Mouse (Mus musculus) heart, postnatal 4 days (tissue): ENCODE results near the gene Fam193a. TPM values are rescaled to one million over a fixed set of nuclear protein-coding genes. Genes with fewer than 3 reads are reported as not detected.

Experiments
- DNase-seq: peaks from one replicate; pipeline ENCODE4 v3.0.0; 2021
- total RNA-seq, 2 experiments: library from RNA; stranded (reverse); gene quantifications; 2 replicates each; pipeline ENCODE4 v1.2.3; 2021

The Fam193a gene
- total RNA-seq, 2 experiments from 2014 or later: 36.0 to 41.7 TPM

DNA sequence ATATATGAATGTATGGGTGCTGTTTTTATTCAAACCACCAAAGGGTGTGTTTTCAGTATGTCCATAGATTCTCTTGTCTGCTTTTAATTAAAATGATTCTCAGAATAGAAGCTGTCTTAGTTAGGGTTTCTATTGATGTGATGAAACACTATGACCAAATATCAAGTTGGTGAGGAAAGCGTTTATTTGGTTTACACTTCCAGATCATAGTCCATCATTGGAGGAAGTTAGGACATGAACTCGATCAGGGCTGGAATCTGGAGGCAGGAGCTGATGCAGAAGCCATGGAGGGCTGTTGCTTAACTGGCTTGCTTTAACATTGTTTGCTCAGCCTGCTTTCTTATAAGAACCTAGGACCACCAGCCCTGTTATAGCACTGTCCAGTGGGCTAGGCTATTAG is 12.0 kb downstream of the Fam193a start:
- no peak for DNase-seq

DNA sequence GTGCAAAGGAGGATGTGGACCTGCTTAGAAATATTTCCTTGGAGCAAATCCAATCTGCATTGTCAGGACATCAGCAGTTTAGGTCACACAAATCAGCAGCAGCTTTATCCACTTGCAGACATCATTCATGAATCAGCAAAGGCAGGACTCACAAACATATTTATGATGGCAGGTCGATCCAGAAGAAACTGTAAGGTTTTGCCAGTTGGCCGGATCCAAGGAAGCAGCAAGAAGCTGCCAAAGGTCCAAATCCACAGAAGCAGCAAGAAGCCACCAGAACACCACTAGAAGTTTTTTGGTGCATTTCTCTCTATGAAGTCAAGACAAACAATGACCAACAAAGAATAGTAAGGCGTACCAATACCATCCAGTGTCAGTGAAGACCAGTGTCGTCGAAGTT is 15.9 kb downstream of the Fam193a start:
- DNase-seq: no peak

DNA sequence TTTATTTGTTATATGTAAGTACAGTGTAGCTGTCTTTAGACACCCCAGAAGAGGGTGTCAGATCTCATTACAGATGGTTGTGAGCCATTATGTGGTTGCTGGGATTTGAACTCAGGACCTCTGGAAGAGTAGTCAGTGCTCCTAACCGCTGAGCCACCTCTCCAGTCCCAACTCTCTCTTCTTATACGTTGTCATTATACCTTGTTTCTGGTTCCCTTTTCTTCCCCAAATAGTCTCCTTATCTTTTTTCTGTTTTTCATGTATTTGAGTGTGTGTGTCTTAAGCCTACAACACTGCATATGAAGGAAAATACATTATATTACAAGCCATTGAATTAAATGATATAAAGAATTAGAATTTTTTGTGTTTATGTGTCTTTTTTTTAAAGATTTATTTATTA is 17.0 kb downstream of the Fam193a start:
- no peak for DNase-seq

DNA sequence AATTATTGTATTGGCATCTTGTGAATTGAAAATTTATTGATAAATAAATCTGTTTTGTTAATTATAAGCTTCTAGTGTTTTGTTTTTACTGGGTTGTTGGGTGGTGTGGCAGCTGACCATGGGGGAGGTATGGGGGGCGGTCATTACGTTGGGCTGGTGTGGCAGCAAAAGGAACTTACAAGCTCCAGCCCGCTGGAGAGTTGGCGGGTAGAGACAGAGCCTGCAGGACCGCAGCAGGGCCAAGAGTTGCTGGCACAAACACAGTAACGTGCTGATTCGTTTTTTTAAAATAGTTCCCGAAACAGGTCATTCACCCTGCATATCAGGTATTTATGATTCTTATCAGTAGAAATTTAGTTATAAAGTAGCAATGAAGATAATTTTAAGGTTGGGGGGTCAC is 23.5 kb downstream of the Fam193a start:
- DNase-seq: no peak

DNA sequence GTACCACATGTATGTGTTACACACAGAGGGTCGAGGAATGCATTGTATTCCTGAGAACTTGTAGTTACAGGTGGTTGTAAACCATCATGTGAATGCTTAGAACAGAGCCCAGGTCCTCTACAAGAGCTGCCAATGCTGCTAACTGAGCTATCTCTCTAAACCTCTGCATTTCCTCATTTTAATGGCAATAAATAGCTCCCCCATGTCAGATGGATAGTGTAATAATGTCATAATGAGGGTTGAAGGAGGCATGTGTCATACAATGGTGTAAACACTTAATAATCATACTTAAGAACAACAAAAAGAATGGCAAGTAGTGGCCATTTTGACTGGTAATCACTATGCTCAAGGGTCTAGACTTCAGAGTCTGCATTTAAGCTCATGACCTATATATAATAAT is 25.6 kb downstream of the Fam193a start:
- DNase-seq: no peak

DNA sequence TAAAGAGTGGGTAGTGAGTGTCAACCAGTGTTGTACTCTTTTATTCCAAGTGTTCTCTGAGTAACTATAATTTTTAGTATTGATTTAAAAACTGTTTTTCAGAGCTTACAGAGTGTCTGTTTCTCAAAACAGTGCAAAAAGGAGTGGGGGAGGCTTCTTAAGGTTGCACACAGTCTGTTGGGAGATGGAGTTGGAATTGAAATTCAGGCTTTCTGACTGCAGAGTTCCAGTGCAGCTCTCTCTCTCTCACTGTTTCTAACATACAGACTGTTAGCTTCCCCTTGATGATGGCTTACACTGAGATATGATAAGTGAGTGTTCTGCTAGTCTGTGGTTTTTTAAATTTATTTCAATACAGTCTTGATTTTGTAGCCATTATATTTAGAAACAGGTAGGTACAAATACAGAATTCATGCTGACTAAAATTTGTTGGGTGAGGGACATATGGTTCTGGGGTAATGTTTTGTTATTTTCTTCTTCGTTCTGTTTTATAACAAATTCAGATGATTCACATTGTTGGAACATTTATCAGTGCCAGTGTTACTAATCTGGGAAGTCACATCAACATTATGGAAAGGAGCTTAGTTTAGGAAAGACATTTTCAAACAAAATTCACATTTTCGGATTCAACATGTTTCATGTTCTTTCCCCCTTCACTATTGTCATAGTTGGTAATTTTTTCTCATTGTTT is 26.3 kb downstream of the Fam193a start:
- DNase-seq: no peak

DNA sequence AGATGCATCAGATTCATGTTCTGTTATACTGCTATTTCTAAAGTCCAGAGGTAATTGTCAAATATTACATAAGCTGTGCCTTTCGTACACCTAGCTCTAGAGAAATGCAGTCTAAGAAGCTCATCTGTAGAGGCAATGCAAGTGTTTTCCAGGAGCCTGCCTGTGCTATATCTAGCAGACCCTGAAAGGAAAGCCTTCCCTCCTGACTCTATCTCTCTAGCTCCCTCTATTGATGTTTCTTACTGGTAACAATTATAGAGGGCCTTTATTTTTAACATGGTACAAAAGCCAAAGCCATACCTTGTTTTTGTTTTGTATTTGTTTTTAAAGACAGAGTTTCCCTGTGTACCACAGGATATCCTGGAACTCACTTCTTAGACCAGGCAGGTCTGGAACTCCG is 28.1 kb downstream of the Fam193a start:
- DNase-seq: no peak

DNA sequence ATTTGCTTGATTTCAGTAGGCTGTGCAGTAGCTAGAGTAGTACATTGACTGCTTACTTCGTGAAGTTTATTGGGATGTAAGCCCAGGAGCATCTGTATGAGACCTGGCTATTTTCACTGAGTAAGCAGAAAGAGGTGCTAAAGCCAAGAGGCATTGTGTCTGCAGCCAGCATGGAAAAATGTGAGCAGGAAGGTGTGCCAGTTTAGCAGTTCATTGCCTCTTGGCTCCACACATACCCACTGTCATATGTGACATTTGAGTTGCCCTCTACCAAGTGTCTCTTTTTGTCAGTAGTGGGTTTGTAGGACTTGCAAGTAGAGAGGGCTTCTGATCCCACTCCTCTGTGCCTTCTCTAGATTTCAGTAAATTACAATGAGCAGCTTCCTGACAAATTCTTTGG is 28.6 kb downstream of the Fam193a start:
- DNase-seq: no peak

DNA sequence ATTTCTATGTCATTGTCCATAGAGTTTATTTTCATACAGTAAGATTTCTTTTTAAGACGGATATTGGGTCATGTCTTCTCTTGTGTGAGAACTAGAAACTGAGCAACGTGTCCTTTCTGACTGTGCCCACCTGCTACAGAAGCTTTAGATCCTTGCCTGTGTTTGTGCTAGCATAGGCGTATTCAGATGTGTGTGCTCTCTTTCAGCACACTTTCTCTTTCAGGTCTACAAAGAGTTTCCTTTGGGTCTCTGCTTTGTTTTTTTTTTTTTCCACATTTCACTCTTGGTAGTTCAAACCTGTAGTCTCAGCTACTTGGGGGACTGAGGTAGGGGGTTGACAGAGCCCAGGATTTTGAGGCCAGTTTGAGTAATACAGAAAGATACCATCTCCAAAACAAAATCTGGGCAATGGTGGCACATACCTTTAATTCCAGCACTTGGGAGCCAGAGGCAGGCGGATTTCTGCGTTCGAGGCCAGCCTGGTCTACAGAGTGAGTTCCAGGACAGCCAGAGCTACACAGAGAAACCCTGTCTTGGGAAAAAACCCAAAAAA is 37.7 kb downstream of the Fam193a start:
- DNase-seq: no peak

DNA sequence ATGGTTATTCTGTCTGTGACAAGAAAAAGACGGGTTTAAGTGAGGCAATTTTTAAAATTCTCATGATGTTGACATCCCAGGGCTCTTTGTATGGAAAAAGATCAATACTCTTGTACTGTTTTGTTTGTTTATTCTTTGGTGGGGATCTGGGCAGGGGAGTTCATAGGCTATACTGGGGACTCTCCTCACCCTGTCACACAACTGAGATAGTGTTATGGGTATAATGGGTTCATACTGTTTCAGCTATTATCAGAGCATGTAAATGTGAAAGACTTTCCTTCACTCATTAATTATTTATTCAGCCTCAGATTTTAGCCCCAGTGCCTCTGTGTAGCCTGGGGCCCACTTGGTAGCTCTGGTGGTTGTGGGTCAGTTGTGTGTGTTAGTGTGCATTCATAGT is 39.3 kb downstream of the Fam193a start:
- no peak for DNase-seq

DNA sequence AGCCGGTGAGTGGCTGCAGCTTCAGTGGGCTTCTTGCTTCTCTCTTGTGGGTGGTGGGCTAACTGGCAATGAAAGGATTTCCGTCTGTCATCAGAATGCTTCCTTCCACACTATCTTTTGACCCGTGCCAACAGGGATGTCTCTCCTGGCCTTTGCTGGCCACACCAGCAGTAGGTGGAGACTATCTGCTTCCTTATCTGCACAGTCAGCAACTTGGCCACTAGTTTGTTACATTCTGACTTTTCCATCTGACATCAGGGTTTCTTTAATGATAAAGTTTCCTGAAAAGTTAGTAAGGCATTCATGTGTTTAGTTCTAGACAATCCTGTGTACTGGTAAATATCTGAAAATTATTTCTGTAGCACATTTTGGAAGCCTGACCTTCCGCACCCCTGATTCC is 41.1 kb downstream of the Fam193a start:
- no peak for DNase-seq

DNA sequence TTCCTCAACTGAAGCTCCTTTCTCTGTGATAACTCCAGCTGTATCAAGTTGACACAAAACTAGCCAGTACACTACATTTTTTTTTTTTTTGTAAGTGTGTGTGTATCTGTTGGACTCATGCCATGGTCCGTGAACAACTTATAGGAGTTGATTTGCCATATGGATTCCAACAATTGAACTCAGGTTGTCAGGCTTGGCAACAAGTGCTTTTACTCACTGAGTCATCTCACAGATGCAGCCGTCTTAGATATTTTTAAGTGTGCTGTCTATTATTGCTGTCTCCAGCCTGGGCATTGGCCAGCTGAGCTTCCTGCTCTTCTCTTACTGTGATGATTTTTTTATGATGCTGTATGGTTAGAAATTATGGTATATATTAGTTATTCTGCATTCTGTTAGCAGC is 44.2 kb downstream of the Fam193a start:
- DNase-seq: no peak

DNA sequence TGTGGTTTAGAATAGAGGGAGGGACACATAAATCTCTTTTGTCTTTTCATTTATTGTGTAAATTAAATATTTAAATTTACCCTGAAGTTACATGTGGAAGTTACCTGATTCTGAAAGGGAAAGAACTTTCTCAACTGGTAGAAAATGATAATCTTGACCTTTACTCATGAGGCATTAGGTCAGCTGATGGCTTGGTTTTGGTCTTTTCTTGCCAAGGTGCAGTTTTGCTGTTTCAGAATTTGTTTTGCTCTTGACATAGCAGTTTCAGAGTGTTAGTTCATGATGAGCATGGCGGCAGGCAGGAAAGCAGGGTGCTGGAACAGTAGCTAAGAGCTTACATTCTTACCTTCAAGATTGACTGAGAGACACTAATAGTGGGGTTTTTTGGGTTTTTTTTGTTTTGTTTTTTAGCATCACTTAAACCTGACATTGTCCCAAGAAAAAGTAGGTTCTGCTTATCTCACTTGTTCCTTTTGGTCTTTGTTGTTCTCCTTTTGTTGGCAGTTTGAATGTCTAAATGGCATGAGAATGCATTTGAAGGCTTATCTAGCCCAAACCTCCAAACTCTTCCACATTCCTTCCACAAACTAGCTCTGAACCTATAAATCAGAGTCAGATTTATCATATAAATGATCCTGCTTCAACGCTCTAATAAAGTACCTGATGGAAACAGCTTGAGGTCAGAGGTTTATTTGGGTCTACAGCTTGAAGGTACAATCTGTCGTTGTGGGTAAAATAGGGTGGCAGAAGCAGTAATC is 47.7 kb downstream of the Fam193a start:
- DNase-seq: no peak

DNA sequence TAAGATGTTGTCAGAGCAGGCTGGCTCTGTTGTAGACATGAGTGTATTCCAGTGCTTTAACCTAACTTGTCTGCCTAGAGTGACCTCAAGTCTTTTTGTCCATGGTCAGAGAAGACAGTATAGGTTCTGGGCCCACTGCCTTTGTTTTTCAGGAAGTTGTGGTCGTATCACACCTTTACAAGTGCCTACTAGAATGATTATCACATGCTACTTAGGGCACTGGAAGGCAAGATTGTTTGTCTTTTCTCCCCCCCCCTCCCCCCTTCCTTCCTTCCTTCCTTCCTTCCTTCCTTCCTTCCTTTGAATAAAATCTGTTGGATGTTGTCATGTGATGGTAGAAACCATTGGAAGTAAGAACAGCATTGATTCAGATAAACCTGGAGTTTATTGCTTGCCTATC is 49.5 kb downstream of the Fam193a start:
- DNase-seq: no peak

DNA sequence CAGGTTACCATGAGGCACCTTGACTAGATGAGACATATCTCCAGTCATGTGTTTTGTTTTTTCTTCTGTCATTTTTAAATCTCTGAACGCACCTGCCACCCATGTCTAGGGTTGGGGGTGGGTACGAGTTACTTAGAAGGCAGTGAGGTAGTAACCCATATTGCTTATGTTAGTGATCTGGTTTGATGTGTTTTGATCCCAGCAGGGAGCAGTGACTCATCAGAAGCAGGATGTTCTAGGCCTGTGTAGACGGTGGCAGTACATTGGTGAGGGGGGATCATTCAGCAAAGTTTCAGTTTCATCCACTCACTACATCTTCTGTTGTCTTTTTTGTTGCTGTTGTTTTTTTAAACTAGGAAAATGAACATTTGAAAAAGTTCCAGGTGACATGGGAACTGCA is 61.0 kb downstream of the Fam193a start:
- DNase-seq: no peak

DNA sequence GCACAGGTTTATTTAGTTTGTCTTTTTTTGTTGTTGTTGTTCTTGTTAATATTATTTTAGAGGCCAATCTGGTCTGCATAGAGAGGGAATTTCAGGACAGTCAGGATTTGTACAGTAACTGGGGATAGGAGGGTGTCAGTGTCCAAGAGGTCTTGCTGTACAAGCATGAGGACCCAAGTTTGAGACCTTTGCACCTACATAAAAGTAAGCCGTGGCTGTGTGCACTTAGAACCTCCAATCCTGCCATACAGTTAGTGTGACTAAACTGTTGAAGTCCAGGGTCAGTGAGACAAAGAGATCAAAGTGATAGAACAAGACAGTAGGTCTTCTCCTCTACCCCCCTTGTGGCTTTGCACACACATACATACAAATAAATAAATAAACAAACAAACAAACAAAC is 64.1 kb downstream of the Fam193a start:
- no peak for DNase-seq

DNA sequence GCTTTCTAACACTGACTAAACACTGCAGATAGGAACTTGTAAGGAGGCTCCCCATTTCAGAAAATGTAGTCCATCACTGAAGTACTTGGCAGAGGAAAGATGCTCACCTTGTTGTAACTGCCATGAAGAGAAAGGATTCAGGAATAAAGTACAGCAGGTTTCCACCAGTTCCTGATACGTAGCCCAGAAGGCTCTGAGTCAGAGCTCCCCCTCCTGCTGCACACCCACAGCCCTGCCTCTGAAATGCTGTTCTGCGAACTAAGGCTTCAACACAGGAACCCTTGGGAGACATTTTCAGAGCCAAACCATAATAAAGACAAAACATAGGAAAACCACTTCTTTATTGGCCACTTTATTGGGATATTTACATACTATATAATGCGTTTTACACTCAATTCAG is 64.5 kb downstream of the Fam193a start:
- DNase-seq: no peak

DNA sequence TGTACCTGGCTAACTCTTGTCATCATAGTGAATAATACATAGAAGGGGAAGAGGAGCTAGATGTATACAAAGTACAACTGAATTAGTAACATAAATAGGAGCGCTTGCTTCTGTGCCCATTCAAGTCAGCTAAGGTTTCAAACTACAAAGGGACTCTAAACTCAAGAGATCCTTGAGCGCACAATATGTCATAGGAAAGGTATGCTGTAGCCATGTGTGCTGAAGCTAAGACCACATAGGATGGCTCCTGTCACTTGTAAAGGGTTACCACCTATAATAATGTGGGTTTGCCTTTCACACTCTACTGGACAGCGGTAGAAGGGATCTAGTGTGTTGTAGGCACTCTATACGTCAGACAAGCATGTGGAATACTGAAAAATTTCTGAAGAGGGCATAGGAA is 68.3 kb downstream of the Fam193a start:
- no peak for DNase-seq

DNA sequence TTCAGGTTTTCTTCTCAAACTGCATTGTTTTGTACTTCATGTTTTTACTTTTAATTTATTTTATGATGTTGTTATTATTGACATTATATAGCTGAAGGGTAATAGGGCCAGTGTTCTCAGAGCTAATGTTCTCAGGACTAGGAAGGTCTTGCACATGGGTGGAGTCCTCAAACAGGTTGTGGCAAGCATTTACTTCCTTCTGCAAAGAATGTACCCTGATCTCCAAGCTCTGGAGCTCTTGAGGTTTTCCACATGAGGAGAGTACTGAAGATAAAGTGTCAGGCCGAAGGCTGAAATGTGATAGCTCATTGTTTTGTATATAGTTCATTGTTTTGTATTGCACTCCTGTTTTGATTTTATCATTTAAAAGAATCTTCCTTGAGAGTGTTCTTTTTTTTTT is 68.9 kb downstream of the Fam193a start:
- no peak for DNase-seq

DNA sequence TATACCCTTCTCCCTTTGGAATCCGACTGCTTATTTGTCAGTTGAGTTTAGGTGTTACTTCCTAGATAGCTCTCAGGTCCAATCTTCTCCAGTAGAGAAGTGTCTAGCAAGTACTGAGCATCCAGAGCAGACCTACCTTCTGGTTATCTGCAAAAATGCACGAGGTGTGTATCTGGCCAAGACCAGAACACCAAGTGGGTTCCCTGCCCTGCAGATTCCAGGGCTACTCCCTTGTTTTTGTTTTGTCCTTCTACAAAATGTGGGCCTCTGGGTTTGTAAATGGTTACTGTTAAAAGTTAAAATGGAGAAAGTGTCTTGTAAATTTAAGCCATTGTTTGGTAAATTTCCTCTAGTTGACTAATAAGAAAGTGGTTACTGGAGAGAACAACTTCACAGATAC is 70.0 kb downstream of the Fam193a start:
- DNase-seq: no peak

DNA sequence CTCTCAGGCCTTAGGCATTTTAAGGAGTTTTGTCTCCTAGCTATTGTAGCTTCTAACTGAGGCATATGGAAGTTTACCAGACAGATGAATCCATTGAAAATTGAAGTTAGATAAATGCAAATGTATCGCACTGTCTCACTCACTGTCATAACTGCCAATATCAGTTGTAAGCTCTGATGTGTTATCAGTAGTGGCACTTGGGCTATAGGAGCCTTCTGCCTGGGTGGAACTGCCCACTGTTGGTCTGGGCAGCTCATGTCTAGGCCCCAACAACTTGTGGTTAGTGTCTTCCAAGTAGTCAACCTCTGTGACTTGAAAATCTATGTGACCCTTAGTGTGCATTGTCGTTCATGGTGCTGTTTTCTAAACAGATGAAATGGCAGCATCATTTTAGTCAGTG is 72.1 kb downstream of the Fam193a start:
- DNase-seq: no peak

DNA sequence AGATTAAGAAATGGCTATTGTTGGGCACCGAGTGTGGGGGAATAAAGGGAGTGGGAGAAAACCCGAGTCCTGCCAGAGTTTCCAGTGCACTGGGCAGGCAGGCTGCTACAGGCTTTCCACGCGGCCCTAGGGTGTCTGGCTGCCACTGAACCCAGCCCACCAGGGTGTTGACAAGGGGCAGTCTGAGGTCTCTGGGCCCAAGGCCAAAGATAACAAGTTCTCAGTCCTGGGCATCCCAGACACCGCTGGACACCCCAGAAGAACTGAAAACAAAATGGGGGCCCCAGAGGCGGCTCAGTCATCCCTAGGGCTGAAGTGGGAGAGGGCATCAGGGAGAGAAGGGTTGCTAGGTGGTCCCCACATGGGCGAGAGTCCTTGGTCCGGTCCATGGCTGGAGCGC is 76.5 kb downstream of the Fam193a start:
- peak; percentile 46 for DNase-seq

DNA sequence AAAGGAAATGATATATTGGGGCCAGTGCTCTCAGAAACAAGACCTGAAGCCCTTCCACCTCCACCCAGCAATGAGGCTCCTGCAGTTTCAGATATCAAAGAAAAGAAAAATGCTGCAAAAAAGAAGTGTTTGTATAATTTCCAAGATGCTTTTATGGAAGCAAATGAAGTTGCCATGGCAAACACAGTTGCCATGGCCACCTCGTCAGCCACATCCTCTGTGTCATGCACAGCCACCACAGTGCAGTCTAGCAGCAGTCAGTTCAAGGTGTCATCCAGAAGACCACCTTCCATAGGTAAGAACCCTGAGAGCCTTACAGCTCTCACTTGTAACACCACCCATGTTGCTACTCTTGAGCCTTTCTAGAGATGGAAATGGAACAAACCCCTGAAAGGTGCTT is 89.3 kb downstream of the Fam193a start:
- no peak for DNase-seq

DNA sequence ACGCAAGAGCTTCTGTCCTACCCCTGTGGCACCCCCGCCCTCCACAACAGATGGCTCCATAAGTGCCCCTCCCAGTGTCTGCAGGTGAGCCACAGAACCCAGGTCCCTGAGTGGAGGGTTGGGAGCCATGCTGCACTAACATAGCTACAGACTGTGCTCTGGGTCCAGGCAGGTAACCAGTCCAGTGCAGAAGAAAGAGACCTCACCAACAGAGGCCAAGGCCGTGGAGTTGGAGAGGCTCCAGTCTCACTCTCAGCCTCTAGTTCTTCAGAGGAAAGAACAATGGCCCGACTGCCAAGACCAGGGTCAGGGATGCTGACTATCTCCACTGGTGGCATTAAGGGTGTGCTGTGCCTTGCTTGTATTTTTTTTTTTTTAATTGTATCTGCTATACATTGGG is 91.6 kb downstream of the Fam193a start:
- DNase-seq: no peak
